ENCODE assay signal across 10 mouse cellular contexts in the genomic region with DNA sequence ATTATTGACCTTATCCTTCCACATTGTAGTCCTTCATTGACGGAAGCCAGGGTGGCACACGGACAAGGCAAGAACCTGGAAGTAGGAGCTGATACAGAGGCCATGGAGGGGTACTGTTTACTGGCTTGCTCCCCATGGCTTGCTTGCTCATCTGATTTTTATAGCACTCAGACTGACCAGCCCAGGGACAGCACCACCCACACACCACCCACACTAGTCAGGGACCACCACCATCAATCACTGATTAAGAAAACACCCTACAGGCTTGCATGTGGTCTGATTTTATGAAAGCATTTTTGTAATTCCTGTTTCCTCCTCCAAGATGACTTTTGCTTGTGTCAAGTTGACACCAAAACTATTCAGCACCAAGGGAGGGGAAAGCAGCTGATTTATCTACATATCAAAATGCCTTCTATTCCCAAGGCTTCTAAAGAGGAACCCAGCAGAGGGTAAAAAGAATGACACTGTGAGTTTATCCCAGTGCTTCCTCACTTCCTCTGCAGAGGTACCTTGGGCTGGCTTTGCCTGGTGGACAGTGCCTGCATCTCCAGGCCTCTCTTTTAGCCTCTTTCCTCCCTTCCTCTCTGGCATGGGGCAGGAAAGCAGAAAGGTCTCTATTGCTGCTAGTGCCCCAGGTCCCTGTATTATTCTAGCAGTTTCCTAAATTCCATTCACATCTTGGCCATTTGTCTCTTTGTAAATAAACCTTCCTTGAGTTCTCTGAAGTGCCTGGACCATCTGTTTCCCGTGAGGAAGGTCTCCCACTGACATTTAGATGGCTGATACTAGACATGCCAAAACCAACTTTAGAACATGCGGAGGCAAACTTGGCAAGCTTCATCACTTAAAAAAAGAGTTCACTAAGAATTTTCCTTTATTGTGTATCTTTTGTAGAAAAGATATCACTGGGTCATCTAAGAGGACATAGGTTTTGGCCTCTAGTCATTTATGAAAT.
DNase-seq lines count a peak whose midpoint lies in the region; ATAC-seq and TF ChIP-seq lines count a peak whose summit lies in the region.
"Had no signal": no experiment of that assay in that cellular context is flagged by ENCODE, and none has a peak within 500 bp of the region (broad histone marks: within the 10 kb centered on the region; RNA-seq: fewer than 3 reads in every experiment).

No protein-coding gene starts in this region.

- no peak overlapping the region for H3K9ac ChIP-seq in kidney, postnatal 0 days (ENCODE audit: low read depth, low read length)
- H3K9ac ChIP-seq: midbrain, embryonic 15.5 days had no signal

- no peak overlapping the region for H3K4me2 ChIP-seq in kidney, postnatal 0 days (ENCODE audit: low read length)
- H3K4me2 ChIP-seq: midbrain, embryonic 15.5 days had no signal

- ATAC-seq in cerebellum, adult (ENCODE audit: insufficient number of reproducible peaks, low FRiP score, low TSS enrichment), result peak; percentile 38; the same call in 1 of the 2 replicates
- no peak for ATAC-seq in kidney, postnatal 0 days (replicated peaks; ENCODE audit: low FRiP score, low read depth)
- ATAC-seq: midbrain, embryonic 15.5 days had no signal

- H3K4me1 ChIP-seq in kidney, postnatal 0 days (replicated peaks; ENCODE audit: insufficient read depth, low read length), result no peaks in the 10 kb centered on the region
- H3K4me1 ChIP-seq: midbrain, embryonic 15.5 days had no signal

- TF ChIP-seq CTCF in kidney, postnatal 0 days (IDR thresholded peaks at IDR 0.05; ENCODE audit: low read depth), result no peak

- 60% methylated on average over 4 of the region's 4 CpGs for WGBS in kidney, postnatal 0 days

- H3K27me3 ChIP-seq in kidney, postnatal 0 days (ENCODE audit: insufficient read depth, low read length), result no peaks in the 10 kb centered on the region
- H3K27me3 ChIP-seq: midbrain, embryonic 15.5 days had no signal

- H3K9me3 ChIP-seq in kidney, postnatal 0 days (replicated peaks; ENCODE audit: low read length), result no peaks in the 10 kb centered on the region
- H3K9me3 ChIP-seq: midbrain, embryonic 15.5 days had no signal

- H3K36me3 ChIP-seq in kidney, postnatal 0 days (ENCODE audit: insufficient read depth, low read length), result no peaks in the 10 kb centered on the region
- H3K36me3 ChIP-seq: midbrain, embryonic 15.5 days had no signal

- no peak for DNase-seq in cerebellum, postnatal 4 days (ENCODE audit: low spot score in 2 of 2)
- peak; percentile 34 for DNase-seq in kidney, adult 11 months
- DNase-seq in kidney, adult 18-20 months, result no peak
- DNase-seq in embryo, embryonic 10.5 days (ENCODE audit: low spot score), result peak; percentile 44
- peak; percentile 72 for DNase-seq in kidney, postnatal 0 days (ENCODE audit: low spot score)
- DNase-seq in thymus, postnatal 4 days, result no peak
- DNase-seq in layer of hippocampus, postnatal 36 days, result no peak
- DNase-seq: gastrocnemius, postnatal 14 days had no signal

- no peak overlapping the region for H3K27ac ChIP-seq in kidney, postnatal 0 days
- H3K27ac ChIP-seq: midbrain, embryonic 15.5 days had no signal

- no peak overlapping the region for H3K4me3 ChIP-seq in kidney, postnatal 0 days (replicated peaks; ENCODE audit: low read depth, low read length)
- H3K4me3 ChIP-seq: midbrain, embryonic 15.5 days had no signal

Comparison
In these comparisons a context has a peak if more than half of its experiments do, and no peak if none do; other contexts are left out.
1. DNase-seq: peak in kidney, adult 11 months (single experiment), embryo, embryonic 10.5 days (single experiment) and kidney, postnatal 0 days (single experiment); none in cerebellum, postnatal 4 days (0 of 2), kidney, adult 18-20 months (single experiment), thymus, postnatal 4 days (single experiment) and layer of hippocampus, postnatal 36 days (0 of 2).